Mouse (Mus musculus): ENCODE data around the gene Hfe.

DNA sequence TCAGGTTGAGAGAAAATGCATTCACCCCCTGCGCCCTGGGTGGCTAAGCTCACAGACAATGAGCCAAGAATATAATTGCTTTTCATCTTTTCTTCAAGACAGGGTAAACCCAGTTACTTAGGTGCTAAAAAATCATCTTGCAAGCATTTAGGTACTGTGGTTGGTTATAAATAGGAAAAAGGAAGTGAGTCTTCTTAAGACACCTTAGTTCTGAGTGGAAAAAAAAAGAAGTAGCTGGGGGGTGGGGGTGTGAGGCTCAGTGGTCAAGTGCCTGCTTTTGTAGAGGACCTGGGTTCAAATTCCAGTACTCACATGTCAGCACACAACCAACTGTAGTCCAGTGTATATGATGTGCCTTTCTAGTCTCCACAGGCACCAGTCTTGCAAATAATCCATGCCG is 21.7 kb downstream of the Hfe start:
- no peak for TF ChIP-seq CTCF (IDR thresholded peaks at IDR 0.05; ENCODE audit: insufficient read depth, low read depth, low read length)
- no peak for TF ChIP-seq POLR2A (IDR thresholded peaks at IDR 0.05; ENCODE audit: insufficient read depth, low read depth, low read length)

Measured in olfactory bulb, adult 2 months (tissue).